Mouse (Mus musculus): Measurements from ENCODE around the gene Wdr26.

GRCm38 (mm10) chr1:181170210-181170609, 41.6 kb downstream of the Wdr26 start:
- TF ChIP-seq GATA1 (IDR thresholded peaks at IDR 0.05; ENCODE audit: low read length): no peak
- TF ChIP-seq TAL1 (IDR thresholded peaks at IDR 0.05; ENCODE audit: low read length): no peak
